Mouse (Mus musculus) liver, embryonic 14.5 days (tissue): ENCODE results near the gene Prrg4. TPM values are rescaled to one million over a fixed set of nuclear protein-coding genes. Genes with fewer than 3 reads are reported as not detected.
"Not testable (repeated sequence)": the region's sequence is repeated elsewhere in the genome, so short reads cannot be mapped to it uniquely, and the experiment has no call there.

Source experiments
- ATAC-seq: fragments of 200-750 bp; cut with Nextera tagmentation; 2 replicates; pipeline ENCODE4 v1.8.0; 2017; ENCODE audit warnings: moderate number of reproducible peaks, mild to moderate bottlenecking, moderate library complexity; ENCODE audit not compliant: insufficient read depth
- DNase-seq, 3 experiments: peaks; one replicate each; pipeline ENCODE4 v3.0.0-alpha.2; 2012 to 2013; ENCODE audit warnings: low read depth in 3 of 3, low spot score in 3 of 3
- H3K27ac ChIP-seq: fragments of 300-500 bp; sonication (generic); 2 replicates; pipeline ENCODE4 v1.5.1; 2014; ENCODE audit warnings: moderate library complexity, mild to moderate bottlenecking, control low read depth, inconsistent platforms
- H3K27me3 ChIP-seq: fragments of 300-500 bp; sonication (generic); 2 replicates; pipeline ENCODE4 v1.6.1; 2014; ENCODE audit warnings: mild to moderate bottlenecking, low read length, moderate library complexity; ENCODE audit not compliant: control insufficient read depth, insufficient read depth
- H3K36me3 ChIP-seq: fragments of 300-500 bp; sonication (generic); replicated peaks from 2 replicates; pipeline ENCODE4 v1.6.1; 2014; ENCODE audit warnings: low read depth; ENCODE audit not compliant: control insufficient read depth, insufficient read depth
- H3K4me1 ChIP-seq, 2 experiments: fragments of 200-500 bp in 1 of 2; fragments of 300-500 bp in 1 of 2; sonication (generic) in 1 of 2; replicated peaks; 2 replicates each; pipeline ENCODE4 v1.6.1; 2012 to 2014; ENCODE audit warnings: antibody characterized with exemption in 1 of 2, inconsistent platforms in 1 of 2, low read length in 1 of 2; ENCODE audit not compliant: control insufficient read depth in 2 of 2, insufficient read depth in 2 of 2
- H3K4me2 ChIP-seq: fragments of 300-500 bp; sonication (generic); 2 replicates; pipeline ENCODE4 v1.6.1; 2014; ENCODE audit warnings: low read depth, mild to moderate bottlenecking, control low read depth, moderate library complexity
- H3K4me3 ChIP-seq, 2 experiments: fragments of 200-500 bp in 1 of 2; fragments of 300-500 bp in 1 of 2; sonication (generic) in 1 of 2; 2 replicates each; pipeline ENCODE4 v1.5.1; 2012 to 2014; ENCODE audit warnings: low read depth in 2 of 2, low read length in 2 of 2, mild to moderate bottlenecking in 2 of 2, control low read depth in 1 of 2, inconsistent platforms in 1 of 2, moderate library complexity in 1 of 2; ENCODE audit not compliant: insufficient read depth in 1 of 2
- H3K9ac ChIP-seq: fragments of 300-500 bp; sonication (generic); replicated peaks from 2 replicates; pipeline ENCODE4 v1.6.1; 2014; ENCODE audit warnings: mild to moderate bottlenecking, control low read depth, moderate library complexity
- H3K9me3 ChIP-seq: fragments of 300-500 bp; sonication (generic); 2 replicates; pipeline ENCODE4 v1.6.1; 2016; ENCODE audit warnings: low read length, mixed read lengths; ENCODE audit not compliant: control insufficient read depth
- CTCF ChIP-seq: IDR thresholded peaks from 2 replicates; pipeline ENCODE4 v1.5.1; 2016; ENCODE audit warnings: antibody characterized with exemption, low read depth, control low read depth
- EP300 ChIP-seq: IDR thresholded peaks from 2 replicates; pipeline ENCODE4 v1.6.1; 2016; ENCODE audit warnings: antibody characterized with exemption, low read depth
- WGBS: fragments of 180-500 bp; shearing (Covaris S2); extraction: QIAGEN DNeasy Blood & Tissue Kit; methylation state at CpG from one replicate; pipeline ENCODE4 v1.1.7; 2014; ENCODE audit not compliant: insufficient replicate concordance; 5-methylcytosine and 5-hydroxymethylcytosine counted together
- polyA plus RNA-seq, 2 experiments: library from polyadenylated mRNA; depleted of rRNA in 1 of 2; stranded (reverse) in 1 of 2; unstranded in 1 of 2; fragments of >200 nt; fragmentation: Nextera tagmentation in 1 of 2; extraction: Ambion mirVana in 1 of 2; gene quantifications; 2 replicates each; pipeline versions ENCODE4 v1.2.1 to v1.2.3; 2012 to 2014

Gene Prrg4
- polyA plus RNA-seq, 2 experiments: 0.09 TPM; not detected in 1

DNA sequence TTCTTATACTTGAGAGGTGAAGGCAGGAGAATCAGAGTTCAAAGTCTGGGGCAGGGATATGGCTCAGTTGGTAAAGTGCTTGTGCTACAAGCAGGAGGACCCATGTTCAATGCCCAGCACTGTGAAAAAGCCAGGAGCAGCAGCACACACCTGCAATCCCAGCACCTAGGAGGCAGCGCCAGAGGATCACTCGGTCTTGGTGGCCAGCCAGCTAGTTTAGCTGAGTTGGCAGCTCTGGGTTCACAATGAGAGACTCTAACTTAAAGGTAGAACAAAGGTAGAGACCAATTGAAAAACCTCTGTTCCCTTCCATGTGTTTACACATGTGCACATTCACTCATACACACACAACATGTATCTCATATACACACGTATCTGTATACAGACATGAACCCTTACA is 19.4 kb upstream of the Prrg4 start:
- DNase-seq (no peak), ATAC-seq (no peak)
- H3K27me3 ChIP-seq: no peaks in the 10 kb centered on the region
- TF ChIP-seq CTCF (no peak), EP300 (no peak)
- no peak overlapping the region for H3K4me2 ChIP-seq
- no peak overlapping the region for H3K9ac ChIP-seq
- H3K4me1 ChIP-seq: no peaks in the 10 kb centered on the region
- no peaks in the 10 kb centered on the region for H3K36me3 ChIP-seq
- H3K9me3 ChIP-seq: no peaks in the 10 kb centered on the region
- WGBS: 71% methylated on average over 3 of the region's 3 CpGs
- H3K4me3 ChIP-seq: no peak overlapping the region
- no peak overlapping the region for H3K27ac ChIP-seq

DNA sequence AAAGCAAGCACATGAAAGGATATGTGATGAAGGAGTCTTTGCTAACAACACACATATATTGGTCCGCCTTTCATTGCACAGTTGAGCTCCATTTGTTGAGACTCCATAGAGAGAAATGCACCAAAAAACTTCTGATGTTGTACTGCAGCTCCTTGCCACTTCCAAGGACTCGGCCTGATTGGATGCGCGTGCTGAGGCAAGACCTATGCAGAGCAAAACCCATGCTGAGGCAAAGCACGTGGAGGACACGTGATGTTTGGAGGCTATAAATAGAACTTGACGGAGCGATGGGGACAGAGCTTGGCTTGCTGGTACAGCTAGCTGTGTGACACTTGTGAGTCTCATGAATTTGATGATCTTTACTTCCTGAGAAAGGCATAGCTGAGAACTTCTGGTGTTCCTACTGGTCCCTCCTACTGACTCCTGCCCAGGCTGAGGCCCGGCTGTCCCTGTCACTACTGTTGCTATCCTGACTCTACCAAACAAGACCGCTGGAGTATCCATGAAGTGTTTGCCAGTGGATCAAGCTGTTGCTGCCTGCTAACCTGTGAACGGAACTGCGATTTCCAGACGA is 17.7 kb upstream of the Prrg4 start, which contains the start of gene Ccdc73:
Gene Ccdc73 (plus strand): TSS at position 524 of the 574 bp plus-strand sequence.
- no peaks in the 10 kb centered on the region for H3K36me3 ChIP-seq
- WGBS: 66% methylated on average over 13 of the region's 13 CpGs
- no peak within 1 kb of the TSS for H3K9ac ChIP-seq
- no peak for DNase-seq
- H3K4me3 ChIP-seq: no peak within 1 kb of the TSS
- no peaks in the 10 kb centered on the region for H3K27me3 ChIP-seq
- H3K9me3 ChIP-seq: no peaks in the 10 kb centered on the region
- no peaks in the 10 kb centered on the region for H3K4me1 ChIP-seq
- no peak within 1 kb of the TSS for H3K4me2 ChIP-seq
- ATAC-seq: no peak
- no peak for TF ChIP-seq CTCF
- no peak for TF ChIP-seq EP300
- H3K27ac ChIP-seq: no peak within 1 kb of the TSS

DNA sequence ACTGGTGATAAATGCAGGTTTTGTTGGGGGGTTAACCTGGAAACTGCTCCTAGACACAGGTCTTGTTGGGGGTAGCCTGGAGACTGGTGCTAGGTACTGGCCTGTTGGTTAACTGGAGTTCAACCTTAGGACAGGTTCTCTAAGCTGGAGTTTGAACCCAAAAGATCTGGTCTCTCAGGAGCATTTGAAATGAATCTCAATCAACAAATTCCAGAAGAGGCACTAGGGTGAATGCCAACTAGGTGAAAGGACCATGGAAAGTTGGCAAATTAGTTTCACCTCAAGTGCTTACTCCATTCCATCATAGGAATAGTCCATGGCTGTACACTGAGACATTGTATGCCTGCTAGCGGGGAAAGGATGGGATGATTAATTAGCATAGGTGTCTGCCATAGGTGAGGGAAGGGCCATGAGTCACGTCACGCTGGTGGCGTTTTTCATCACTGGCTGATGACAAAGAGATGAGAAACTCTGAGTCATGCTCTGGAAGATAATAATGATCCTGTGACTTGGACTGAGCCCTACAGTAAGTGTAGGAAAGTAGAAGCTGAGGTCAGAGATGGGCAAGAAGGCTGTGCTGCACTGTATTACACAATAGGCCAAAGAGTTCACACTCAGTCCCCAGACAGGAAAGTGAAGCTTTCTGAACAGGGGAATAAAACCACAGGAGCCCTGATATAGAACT is 14.6 kb upstream of the Prrg4 start:
- H3K4me1 ChIP-seq: no peaks in the 10 kb centered on the region
- no peak overlapping the region for H3K4me2 ChIP-seq
- H3K27ac ChIP-seq: no peak overlapping the region
- no peak for TF ChIP-seq EP300
- no peak for DNase-seq
- ATAC-seq: no peak
- no peak overlapping the region for H3K4me3 ChIP-seq
- no peaks in the 10 kb centered on the region for H3K36me3 ChIP-seq
- no peaks in the 10 kb centered on the region for H3K9me3 ChIP-seq
- H3K27me3 ChIP-seq: no peaks in the 10 kb centered on the region
- WGBS: 68% methylated on average over 4 of the region's 4 CpGs
- no peak overlapping the region for H3K9ac ChIP-seq

DNA sequence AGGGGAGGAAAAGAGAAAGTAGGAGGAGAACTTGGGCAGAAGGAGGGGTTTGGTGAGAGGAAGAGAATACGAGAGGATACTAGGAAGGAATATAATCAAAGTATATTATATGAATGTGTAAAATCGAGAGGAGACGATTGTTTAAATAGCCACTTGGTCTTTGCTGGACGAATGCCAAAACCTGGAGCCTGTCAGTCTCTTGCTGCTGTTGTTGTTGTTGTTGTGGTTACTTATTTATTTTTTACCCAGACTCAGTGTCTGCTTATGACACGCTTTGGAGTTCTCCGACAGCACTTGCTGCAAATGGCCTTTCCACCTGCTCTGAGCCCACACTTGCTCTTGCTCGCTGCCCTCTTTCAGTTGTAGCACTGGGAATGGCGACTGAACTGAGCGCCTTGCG is 10.8 kb upstream of the Prrg4 start:
- Histone ChIP-seq H3K4me3 (no peak overlapping the region), H3K9ac (no peak overlapping the region), H3K27me3 (no peaks in the 10 kb centered on the region), H3K4me1 (no peaks in the 10 kb centered on the region), H3K9me3 (no peaks in the 10 kb centered on the region), H3K4me2 (no peak overlapping the region), H3K27ac (no peak overlapping the region), H3K36me3 (no peaks in the 10 kb centered on the region)
- TF ChIP-seq CTCF: no peak
- no peak for TF ChIP-seq EP300
- DNase-seq (no peak), ATAC-seq (no peak)
- 75% methylated on average over 10 of the region's 10 CpGs for WGBS

DNA sequence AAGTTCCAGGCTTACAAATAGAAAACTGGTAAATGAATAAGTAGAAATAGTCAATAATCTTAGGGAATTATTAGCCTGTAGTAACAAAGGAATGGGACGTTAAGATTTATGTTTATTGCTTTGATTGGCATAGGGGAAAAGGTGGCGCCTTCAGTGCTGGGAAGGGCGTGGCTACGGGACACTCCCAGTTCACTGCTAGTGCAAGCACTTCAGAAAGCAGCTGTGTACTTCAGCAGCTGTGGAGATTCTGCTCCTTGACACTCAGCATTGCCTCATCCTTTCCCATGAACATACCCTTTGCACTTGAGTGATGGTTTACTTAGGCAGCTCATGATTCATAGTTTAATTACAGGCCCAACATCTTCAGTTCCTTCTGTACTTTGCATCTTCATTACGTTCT is 9.4 kb upstream of the Prrg4 start:
- DNase-seq: no peak
- Histone ChIP-seq H3K9ac (no peak overlapping the region), H3K27me3 (no peaks in the 10 kb centered on the region), H3K27ac (no peak overlapping the region), H3K9me3 (no peaks in the 10 kb centered on the region), H3K4me2 (no peak overlapping the region), H3K36me3 (no peaks in the 10 kb centered on the region), H3K4me3 (no peak overlapping the region), H3K4me1 (no peaks in the 10 kb centered on the region)
- WGBS: 57% methylated on average over 5 of the region's 5 CpGs
- TF ChIP-seq CTCF (no peak), EP300 (no peak)
- ATAC-seq: no peak

DNA sequence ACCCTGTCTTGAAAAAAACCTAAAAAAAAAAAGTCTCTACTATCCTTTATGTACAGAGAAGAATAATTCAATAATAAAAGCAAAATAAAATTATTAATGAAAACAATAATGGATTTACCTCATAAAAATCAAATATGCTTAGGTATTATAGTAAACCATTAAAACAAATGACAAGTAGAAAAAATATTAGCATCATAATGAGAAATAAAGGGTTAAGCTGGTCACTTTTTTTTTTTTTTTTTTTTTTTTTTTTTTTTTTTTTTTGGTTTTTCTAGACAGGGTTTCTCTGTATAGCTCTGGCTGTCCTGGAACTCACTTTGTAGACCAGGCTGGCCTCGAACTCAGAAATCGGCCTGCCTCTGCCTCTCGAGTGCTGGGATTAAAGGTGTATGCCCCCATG is 8.4 kb upstream of the Prrg4 start:
- 69% methylated on average over 3 of the region's 3 CpGs for WGBS
- not testable (repeated sequence) for H3K4me1 ChIP-seq, H3K4me2 ChIP-seq, H3K9me3 ChIP-seq, ATAC-seq, H3K9ac ChIP-seq, H3K27ac ChIP-seq, H3K36me3 ChIP-seq, H3K27me3 ChIP-seq, H3K4me3 ChIP-seq, DNase-seq
